Mouse (Mus musculus) MEL (cell line): ENCODE measurements at regions not wholly inside any gene's neighbourhood (a gene's known extent, or its start where the extent isn't known, plus 50 kb on each side); places are given as distances from the start of the nearest gene placed in this dataset.

Experiments used
- DNase-seq: peaks from one replicate; pipeline ENCODE4 v3.0.0; 2011; ENCODE audit warnings: low read depth, low spot score
- H3K27ac ChIP-seq: 2 replicates; pipeline ENCODE4 v1.5.1; 2012; ENCODE audit warnings: low read depth, mild to moderate bottlenecking, control low read depth, low read length, moderate library complexity; ENCODE audit not compliant: control insufficient read depth
- H3K27me3 ChIP-seq, 2 experiments: fragments of 150-350 bp in 1 of 2; sonication (generic) in 1 of 2; 2 replicates each; pipeline ENCODE4 v1.6.1; 2012; ENCODE audit warnings: low read length in 2 of 2, mild to moderate bottlenecking in 2 of 2, improper control_type of control experiment in 1 of 2, moderate library complexity in 1 of 2; ENCODE audit not compliant: insufficient read depth in 2 of 2, control insufficient read depth in 1 of 2
- H3K36me3 ChIP-seq, 2 experiments: 2 replicates each; pipeline ENCODE4 v1.6.1; 2012 to 2014; ENCODE audit warnings: low read length in 2 of 2, improper control_type of control experiment in 1 of 2, inconsistent platforms in 1 of 2, mild to moderate bottlenecking in 1 of 2; ENCODE audit not compliant: insufficient read depth in 2 of 2, control insufficient read depth in 1 of 2
- H3K4me1 ChIP-seq, 2 experiments: fragments of 150-350 bp in 1 of 2; sonication (generic) in 1 of 2; 2 replicates each; pipeline ENCODE4 v1.6.1; 2012; ENCODE audit warnings: low read length in 2 of 2, improper control_type of control experiment in 1 of 2, mild to moderate bottlenecking in 1 of 2; ENCODE audit not compliant: insufficient read depth in 2 of 2, control insufficient read depth in 1 of 2
- H3K4me3 ChIP-seq, 2 experiments: fragments of 150-350 bp in 1 of 2; sonication (generic) in 1 of 2; 2 replicates each; pipeline ENCODE4 v1.5.1; 2012; ENCODE audit warnings: low read depth in 2 of 2, low read length in 2 of 2, mild to moderate bottlenecking in 2 of 2, moderate library complexity in 2 of 2, control low read depth in 1 of 2, improper control_type of control experiment in 1 of 2; ENCODE audit not compliant: control insufficient read depth in 1 of 2, insufficient read depth in 1 of 2
- H3K79me2 ChIP-seq: 2 replicates; pipeline ENCODE4 v1.6.1; 2012; ENCODE audit warnings: mild to moderate bottlenecking, low read length, moderate library complexity; ENCODE audit not compliant: control insufficient read depth, poor library complexity, insufficient read depth
- H3K9ac ChIP-seq: 2 replicates; pipeline ENCODE4 v1.6.1; 2012; ENCODE audit warnings: low read depth, mild to moderate bottlenecking, control low read depth, low read length, moderate library complexity; ENCODE audit not compliant: control insufficient read depth, poor library complexity, severe bottlenecking
- H3K9me3 ChIP-seq: fragments of 150-350 bp; sonication (generic); replicated peaks from 2 replicates; pipeline ENCODE4 v1.6.1; 2012; ENCODE audit warnings: mild to moderate bottlenecking, low read length, improper control_type of control experiment, moderate library complexity; ENCODE audit not compliant: insufficient read depth
- ETS1 ChIP-seq: IDR thresholded peaks from 2 replicates; pipeline ENCODE4 v1.6.1; 2012; ENCODE audit warnings: low read depth, mild to moderate bottlenecking, inconsistent platforms, low read length, improper control_type of control experiment, moderate library complexity
- JUND ChIP-seq: IDR thresholded peaks from 2 replicates; pipeline ENCODE4 v1.6.1; 2011; ENCODE audit warnings: low read depth, mild to moderate bottlenecking, improper control_type of control experiment, low read length
- MAFK ChIP-seq: IDR thresholded peaks from 2 replicates; pipeline ENCODE4 v1.6.1; 2011; ENCODE audit warnings: low read depth, mild to moderate bottlenecking, low read length, improper control_type of control experiment, borderline replicate concordance
- MAZ ChIP-seq: IDR thresholded peaks from 2 replicates; pipeline ENCODE4 v1.6.1; 2012; ENCODE audit warnings: low read depth, mild to moderate bottlenecking, inconsistent platforms, low read length, improper control_type of control experiment
- MEF2A ChIP-seq: IDR thresholded peaks from 2 replicates; pipeline ENCODE4 v1.6.1; 2014; ENCODE audit warnings: low read depth, mild to moderate bottlenecking, inconsistent platforms, low read length, improper control_type of control experiment; ENCODE audit not compliant: poor library complexity, insufficient replicate concordance, severe bottlenecking; ENCODE audit errors: extremely low read depth
- MYC ChIP-seq: IDR thresholded peaks from 2 replicates; pipeline ENCODE4 v1.6.1; 2011; ENCODE audit warnings: low read depth, mild to moderate bottlenecking, low read length, improper control_type of control experiment, moderate library complexity
- POLR2A ChIP-seq, 2 experiments: IDR thresholded peaks; 2 replicates each; pipeline ENCODE4 v1.6.1; 2011 to 2012; ENCODE audit warnings: low read length in 2 of 2, mild to moderate bottlenecking in 2 of 2, control low read depth in 1 of 2, improper control_type of control experiment in 1 of 2, low read depth in 1 of 2, moderate library complexity in 1 of 2; ENCODE audit not compliant: control insufficient read depth in 1 of 2, insufficient read depth in 1 of 2, poor library complexity in 1 of 2
- POLR2AphosphoS5 ChIP-seq: IDR thresholded peaks from 2 replicates; pipeline ENCODE4 v1.6.1; 2012; ENCODE audit warnings: low read depth, borderline replicate concordance, mild to moderate bottlenecking, inconsistent platforms, low read length, moderate library complexity, mixed read lengths
- RCOR1 ChIP-seq: IDR thresholded peaks from 2 replicates; pipeline ENCODE4 v1.6.1; 2012; ENCODE audit warnings: low read depth, mild to moderate bottlenecking, inconsistent platforms, low read length, improper control_type of control experiment
- SMC3 ChIP-seq: IDR thresholded peaks from 2 replicates; pipeline ENCODE4 v1.6.1; 2011; ENCODE audit warnings: low read depth, low read length, improper control_type of control experiment
- TAL1 ChIP-seq: IDR thresholded peaks from 2 replicates; pipeline ENCODE4 v1.6.1; 2012; ENCODE audit warnings: mild to moderate bottlenecking, inconsistent platforms, low read length, moderate library complexity, mixed read lengths
- UBTF ChIP-seq: IDR thresholded peaks from 2 replicates; pipeline ENCODE4 v1.6.1; 2012; ENCODE audit warnings: low read depth, mild to moderate bottlenecking, inconsistent platforms, low read length, improper control_type of control experiment, moderate library complexity, borderline replicate concordance; ENCODE audit not compliant: insufficient read depth
- ZKSCAN1 ChIP-seq: IDR thresholded peaks from 2 replicates; pipeline ENCODE4 v1.6.1; 2012; ENCODE audit warnings: low read depth, mild to moderate bottlenecking, inconsistent platforms, low read length, improper control_type of control experiment, moderate library complexity
- ZNF384 ChIP-seq: IDR thresholded peaks from 2 replicates; pipeline ENCODE4 v1.6.1; 2012; ENCODE audit warnings: low read depth, mild to moderate bottlenecking, inconsistent platforms, low read length, improper control_type of control experiment

DNA sequence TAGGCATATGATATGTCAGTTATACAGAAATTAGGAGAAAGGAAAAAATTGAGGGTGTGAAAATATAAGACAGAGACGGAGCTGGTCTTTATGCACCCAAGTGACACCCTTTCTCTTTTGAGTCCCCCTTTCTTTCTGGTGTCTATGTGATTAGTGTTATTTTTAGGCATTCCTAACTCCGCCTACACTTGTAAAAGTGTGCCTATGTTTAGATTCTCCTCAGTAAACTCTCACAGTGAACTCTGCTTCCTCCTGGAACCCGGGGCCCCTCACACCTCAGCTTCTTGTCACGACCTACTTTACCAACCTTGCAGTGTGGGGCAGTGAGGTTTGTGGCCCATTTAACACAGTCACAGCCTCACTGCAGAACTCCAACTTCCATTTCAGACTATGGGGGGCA, 88.0 kb downstream of the Hs3st3b1 start (continued):
- TF ChIP-seq POLR2AphosphoS5 (no peak), TAL1 (no peak)

GRCm38 (mm10) chr11:63834631-63835030, 87.5 kb downstream of the Hs3st3b1 start:
- H3K9ac ChIP-seq: no peak overlapping the region
- no peaks in the 10 kb centered on the region for H3K27me3 ChIP-seq
- no peak for DNase-seq
- no peaks in the 10 kb centered on the region for H3K79me2 ChIP-seq
- no peak overlapping the region for H3K4me3 ChIP-seq
- TF ChIP-seq ETS1: no peak
- no peak for TF ChIP-seq MEF2A
- TF ChIP-seq MAZ: no peak
- TF ChIP-seq UBTF: no peak
- TF ChIP-seq RCOR1: no peak
- no peak for TF ChIP-seq ZNF384
- TF ChIP-seq POLR2A (IDR thresholded peaks at IDR 0.05; ENCODE audit: control insufficient read depth in 1 of 2, insufficient read depth in 1 of 2, low read depth in 1 of 2, low read length in 2 of 2, poor library complexity in 1 of 2): no peak
- TF ChIP-seq ZKSCAN1: no peak
- TF ChIP-seq MYC: no peak
- no peak for TF ChIP-seq SMC3
- no peak for TF ChIP-seq MAFK
- TF ChIP-seq TAL1: no peak
- TF ChIP-seq JUND: no peak
- H3K27ac ChIP-seq: no peak overlapping the region
- no peaks in the 10 kb centered on the region for H3K36me3 ChIP-seq
- no peaks in the 10 kb centered on the region for H3K4me1 ChIP-seq
- no peaks in the 10 kb centered on the region for H3K9me3 ChIP-seq
